Mouse (Mus musculus): ENCODE data around the gene Nrde2.

- no peak for TF ChIP-seq EP300 (IDR thresholded peaks at IDR 0.05; ENCODE audit: insufficient read depth, low read depth, low read length)
- no peak for TF ChIP-seq CTCF (IDR thresholded peaks at IDR 0.05; ENCODE audit: low read depth, low read length)
These were observed 54.9 kb downstream of the Nrde2 start for GRCm38 (mm10) chr12:100104530-100104929.
